Mouse (Mus musculus) left cerebral cortex, postnatal 25 days (tissue): ENCODE measurements around the gene Abhd14b. TPM values are rescaled to one million over a fixed set of nuclear protein-coding genes. Genes with fewer than 3 reads are reported as not detected.

ENCODE experiments used
- DNase-seq, 2 experiments: peaks; one replicate each; pipeline ENCODE4 v3.0.0; 2022; ENCODE audit warnings: low spot score in 2 of 2, mixed read lengths in 1 of 2
- intact Hi-C: fragments of 180-260 bp; cut with DNase I; formaldehyde crosslinking; loops from one replicate; pipeline ENCODE4 v1.15.1; 2025
- total RNA-seq, 2 experiments: library from RNA; stranded (reverse); gene quantifications; 2 replicates each; pipeline ENCODE4 v1.2.3; 2021

The Abhd14b gene
- total RNA-seq, 2 experiments from 2014 or later = 8.3 to 9.7 TPM

- peak; percentile 88 to 94 for DNase-seq
- intact Hi-C loops = loop anchor here (1.0 to 10.0 kb wide), 3 partner anchors 116 to 207 kb away; no protein-coding TSS in a partner anchor
These were observed 25.4 kb upstream of the Abhd14b start for GRCm38 (mm10) chr9:106421865-106422160.

- intact Hi-C loops = loop anchor here (2.0 to 10.0 kb wide), 2 partner anchors 48 to 214 kb away; partner anchors contain the start of gene Parp3
- peak in 1 of 2 experiments; percentile 32 for DNase-seq
These were observed 18.5 kb upstream of the Abhd14b start for GRCm38 (mm10) chr9:106428719-106429220.

GRCm38 (mm10) chr9:106429221-106430014, 17.8 kb upstream of the Abhd14b start, which contains the start of gene Rpl29:
Gene Rpl29, plus strand, starts transcription at chr9:106429454.
- intact Hi-C loops = loop anchor here (2.0 to 10.0 kb wide), 2 partner anchors 47 to 215 kb away; partner anchors contain the start of gene Parp3
- DNase-seq = peak; percentile 93 to 97

GRCm38 (mm10) chr9:106430015-106430264, 17.3 kb upstream of the Abhd14b start:
- DNase-seq = no peak
- intact Hi-C loops = no loop called here

- intact Hi-C loops = no loop called here
- DNase-seq = peak in 1 of 2 experiments; percentile 72
These were observed 13.9 kb upstream of the Abhd14b start for GRCm38 (mm10) chr9:106433389-106433788.

GRCm38 (mm10) chr9:106436566-106436965, 10.7 kb upstream of the Abhd14b start:
- intact Hi-C loops = no loop called here
- no peak for DNase-seq

GRCm38 (mm10) chr9:106442680-106443079, 4.6 kb upstream of the Abhd14b start:
- intact Hi-C loops = no loop called here

GRCm38 (mm10) chr9:106444836-106445235, 2.4 kb upstream of the Abhd14b start:
- DNase-seq = no peak
- intact Hi-C loops = no loop called here

More at GRCm38 (mm10) chr9:106442680-106443079, 4.6 kb upstream of the Abhd14b start:
- no peak for DNase-seq

- no peak for DNase-seq
- intact Hi-C loops = loop anchor here (2.0 kb wide), 1 partner anchor 29 kb away; the partner anchor contains the start of gene Parp3
These were observed 692 bp downstream of the Abhd14b start for GRCm38 (mm10) chr9:106447951-106448350.

GRCm38 (mm10) chr9:106448498-106449031, 1.3 kb downstream of the Abhd14b start:
- intact Hi-C loops = loop anchor here (2.0 kb wide), 1 partner anchor 28 kb away; the partner anchor contains the start of gene Parp3
- peak; percentile 75 to 77 for DNase-seq

- intact Hi-C loops = loop anchor here (2.0 kb wide), 1 partner anchor 27 kb away; the partner anchor contains the start of gene Parp3
These were observed 2.7 kb downstream of the Abhd14b start for GRCm38 (mm10) chr9:106449947-106450346.

GRCm38 (mm10) chr9:106450661-106451060, 3.4 kb downstream of the Abhd14b start:
- intact Hi-C loops = no loop called here
- no peak for DNase-seq

More at GRCm38 (mm10) chr9:106449947-106450346, 2.7 kb downstream of the Abhd14b start:
- no peak for DNase-seq

- no peak for DNase-seq
- intact Hi-C loops = no loop called here
These were observed 4.0 kb downstream of the Abhd14b start for GRCm38 (mm10) chr9:106451298-106451697.

- intact Hi-C loops = no loop called here
- DNase-seq = no peak
These were observed 4.6 kb downstream of the Abhd14b start for GRCm38 (mm10) chr9:106451899-106452298.

- no peak for DNase-seq
These were observed 5.1 kb downstream of the Abhd14b start for GRCm38 (mm10) chr9:106452351-106452750.

GRCm38 (mm10) chr9:106452821-106453220, 5.6 kb downstream of the Abhd14b start:
- intact Hi-C loops = no loop called here
- DNase-seq = no peak

More at GRCm38 (mm10) chr9:106452351-106452750, 5.1 kb downstream of the Abhd14b start:
- intact Hi-C loops = no loop called here

- intact Hi-C loops = no loop called here
- DNase-seq = peak in 1 of 2 experiments; percentile 49
These were observed 6.2 kb downstream of the Abhd14b start, which contains the start of gene Pcbp4 for GRCm38 (mm10) chr9:106453271-106454070. Gene Pcbp4, plus strand, starts transcription at chr9:106453291.

GRCm38 (mm10) chr9:106454071-106454761, 7.0 kb downstream of the Abhd14b start:
- intact Hi-C loops = no loop called here
- DNase-seq = no peak
